Mouse (Mus musculus) liver, embryonic 16.5 days (tissue): ENCODE measurements around the gene Catsperd. TPM values are rescaled to one million over a fixed set of nuclear protein-coding genes. Genes with fewer than 3 reads are reported as not detected.

ENCODE experiments used
- ATAC-seq: fragments of 200-750 bp; cut with Nextera tagmentation; 2 replicates; pipeline ENCODE4 v1.8.0; 2017; ENCODE audit warnings: low read depth, mild to moderate bottlenecking, moderate number of reproducible peaks, moderate library complexity
- H3K27ac ChIP-seq: fragments of 300-500 bp; sonication (generic); 2 replicates; pipeline ENCODE4 v1.5.1; 2014; ENCODE audit warnings: mild to moderate bottlenecking, low read length
- H3K27me3 ChIP-seq: fragments of 300-500 bp; sonication (generic); 2 replicates; pipeline ENCODE4 v1.6.1; 2014; ENCODE audit warnings: low read depth, low read length, mixed read lengths; ENCODE audit not compliant: control insufficient read depth, insufficient read depth
- H3K36me3 ChIP-seq: fragments of 300-500 bp; sonication (generic); 2 replicates; pipeline ENCODE4 v1.6.1; 2014; ENCODE audit warnings: mild to moderate bottlenecking; ENCODE audit not compliant: control insufficient read depth, insufficient read depth
- H3K4me1 ChIP-seq: fragments of 300-500 bp; sonication (generic); 2 replicates; pipeline ENCODE4 v1.6.1; 2014; ENCODE audit warnings: low read depth, low read length, mixed read lengths; ENCODE audit not compliant: control insufficient read depth
- H3K4me2 ChIP-seq: fragments of 300-500 bp; sonication (generic); 2 replicates; pipeline ENCODE4 v1.6.1; 2014; ENCODE audit warnings: low read depth, low read length, mixed read lengths
- H3K4me3 ChIP-seq: fragments of 300-500 bp; sonication (generic); 2 replicates; pipeline ENCODE4 v1.5.1; 2014; ENCODE audit warnings: low read depth, mild to moderate bottlenecking, low read length
- H3K9ac ChIP-seq: fragments of 300-500 bp; sonication (generic); 2 replicates; pipeline ENCODE4 v1.6.1; 2014; ENCODE audit warnings: low read depth, low read length
- H3K9me3 ChIP-seq: fragments of 300-500 bp; sonication (generic); replicated peaks from 2 replicates; pipeline ENCODE4 v1.6.1; 2016; ENCODE audit warnings: low read length; ENCODE audit not compliant: control insufficient read depth
- WGBS: fragments of 180-500 bp; shearing (Covaris S2); extraction: QIAGEN DNeasy Blood & Tissue Kit; methylation state at CpG from one replicate; pipeline ENCODE4 v1.1.7; 2014; ENCODE audit not compliant: insufficient replicate concordance; 5-methylcytosine and 5-hydroxymethylcytosine counted together
- polyA plus RNA-seq: library from polyadenylated mRNA; unstranded; fragments of >200 nt; fragmentation: Nextera tagmentation; extraction: Ambion mirVana; gene quantifications from 2 replicates; pipeline ENCODE4 v1.2.1, GENCODE M21; 2015

Gene Catsperd
- polyA plus RNA-seq, 1 experiment from 2014 or later, result 0.21 TPM

GRCm38 (mm10) chr17:56708692-56709091, 80.7 kb downstream of the Catsperd start:
- no peak overlapping the region for H3K9ac ChIP-seq
- no peaks in the 10 kb centered on the region for H3K9me3 ChIP-seq
- no peak overlapping the region for H3K4me3 ChIP-seq
- no peaks in the 10 kb centered on the region for H3K4me1 ChIP-seq
- H3K4me2 ChIP-seq, result no peak overlapping the region
- WGBS, result 83% methylated on average over 4 of the region's 4 CpGs
- no peak for ATAC-seq
- no peaks in the 10 kb centered on the region for H3K27me3 ChIP-seq
- no peak overlapping the region for H3K27ac ChIP-seq
- peaks cover 83% of the 10 kb centered on the region for H3K36me3 ChIP-seq

DNA sequence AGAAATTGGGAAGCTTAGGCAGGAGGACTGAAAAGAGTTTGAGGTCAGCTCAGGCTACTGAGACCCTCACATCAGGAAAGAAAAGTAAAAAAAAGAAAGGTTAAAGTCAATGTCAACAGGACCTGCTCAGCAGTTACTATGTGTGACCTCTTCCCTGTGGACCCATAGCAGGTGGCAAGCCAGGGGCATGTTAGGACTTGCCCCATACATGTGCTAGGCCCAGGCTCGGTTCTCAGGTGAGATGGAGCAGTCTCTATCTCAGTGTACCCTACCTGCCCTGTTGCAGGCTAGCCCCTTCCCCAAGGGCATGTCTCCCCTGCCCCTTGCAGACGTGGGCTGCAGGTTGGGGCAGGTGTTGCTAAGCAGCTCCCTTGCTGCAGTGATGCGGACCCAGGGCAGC, 81.8 kb downstream of the Catsperd start:
- no peak overlapping the region for H3K27ac ChIP-seq
- no peak overlapping the region for H3K4me3 ChIP-seq
- H3K27me3 ChIP-seq, result no peaks in the 10 kb centered on the region
- no peaks in the 10 kb centered on the region for H3K9me3 ChIP-seq
- H3K9ac ChIP-seq, result no peak overlapping the region
- H3K4me2 ChIP-seq, result no peak overlapping the region
- 78% methylated on average over 3 of the region's 3 CpGs for WGBS
- peaks cover 73% of the 10 kb centered on the region for H3K36me3 ChIP-seq
- no peaks in the 10 kb centered on the region for H3K4me1 ChIP-seq
- ATAC-seq, result no peak

Other genes with a start within 250 kb of the Catsperd start
- 3.9 and 5.3 TPM in 2 replicates for gene Ptprs, start 151.7 kb upstream of the Catsperd start, polyA plus RNA-seq
- gene Znrf4, start 115.7 kb upstream of the Catsperd start, polyA plus RNA-seq, result not detected in 2 replicates
- gene Gm20219, start 73.8 kb upstream of the Catsperd start, polyA plus RNA-seq, result 0.12 and 0.24 TPM in 2 replicates
- gene Safb2, start 43.6 kb upstream of the Catsperd start, polyA plus RNA-seq, result 25.8 and 28.8 TPM in 2 replicates
- gene Safb, start 43.3 kb upstream of the Catsperd start, polyA plus RNA-seq, result 38.7 and 38.9 TPM in 2 replicates
- 129 and 149 TPM in 2 replicates for gene 2410015M20Rik, start 18.4 kb upstream of the Catsperd start, polyA plus RNA-seq
- gene Rpl36, start 14.7 kb upstream of the Catsperd start, polyA plus RNA-seq, result 828 and 951 TPM in 2 replicates
- 35.0 and 36.3 TPM in 2 replicates for gene Lonp1, start 1.3 kb upstream of the Catsperd start, polyA plus RNA-seq
- gene Ranbp3, start 45.2 kb downstream of the Catsperd start, polyA plus RNA-seq, result 35.9 and 37.0 TPM in 2 replicates
- gene Ndufa11, start 89.6 kb downstream of the Catsperd start, polyA plus RNA-seq, result 210 and 219 TPM in 2 replicates
- 2.8 and 4.2 TPM in 2 replicates for gene Vmac, start 89.9 kb downstream of the Catsperd start, polyA plus RNA-seq
- gene Nrtn, start 129.4 kb downstream of the Catsperd start, polyA plus RNA-seq, result 0.49 and 1.0 TPM in 2 replicates
- gene Dus3l, start 136.6 kb downstream of the Catsperd start, polyA plus RNA-seq, result 11.4 and 12.2 TPM in 2 replicates
- 0.42 and 0.44 TPM in 2 replicates for gene Prr22, start 142.1 kb downstream of the Catsperd start, polyA plus RNA-seq
- 12.4 and 12.6 TPM in 2 replicates for gene Rfx2, start 202.9 kb downstream of the Catsperd start, polyA plus RNA-seq
- not detected in 2 replicates for gene Acsbg2, start 246.3 kb downstream of the Catsperd start, polyA plus RNA-seq
- gene 1700061G19Rik, start 247.3 kb downstream of the Catsperd start, polyA plus RNA-seq, result 0.02 and 0.05 TPM in 2 replicates